Mouse (Mus musculus): Measurements from ENCODE around the gene Lyrm7. TPM values are rescaled to one million over a fixed set of nuclear protein-coding genes. Genes with fewer than 3 reads are reported as not detected.

Gene Lyrm7
- polyA plus RNA-seq, 2 experiments, result 8.2 to 10.8 TPM

GRCm38 (mm10) chr11:54811054-54811453, 49.7 kb downstream of the Lyrm7 start:
- DNase-seq (ENCODE audit: low spot score) (no peak), ATAC-seq (ENCODE audit: low FRiP score, low read depth) (no peak)
- no peak overlapping the region for H3K9ac ChIP-seq (ENCODE audit: low read depth, low read length, severe bottlenecking)
- H3K4me2 ChIP-seq (replicated peaks; ENCODE audit: low read depth, low read length, severe bottlenecking), result no peak overlapping the region
- no peaks in the 10 kb centered on the region for H3K27me3 ChIP-seq (ENCODE audit: control insufficient read depth, insufficient read depth, low read length)
- TF ChIP-seq POLR2A (IDR thresholded peaks at IDR 0.05; ENCODE audit: borderline replicate concordance, extremely low read depth, insufficient read depth, insufficient read length), result no peak
- no peak overlapping the region for H3K4me3 ChIP-seq (replicated peaks; ENCODE audit: low read length)
- no peak overlapping the region for H3K27ac ChIP-seq (replicated peaks; ENCODE audit: low read depth, low read length)
- 42% methylated on average over 3 of the region's 3 CpGs for WGBS
- no peaks in the 10 kb centered on the region for H3K36me3 ChIP-seq (ENCODE audit: control insufficient read depth, insufficient read depth, low read length)
- H3K9me3 ChIP-seq (ENCODE audit: control insufficient read depth, low read length), result no peaks in the 10 kb centered on the region
- H3K4me1 ChIP-seq (ENCODE audit: control insufficient read depth, insufficient read depth, low read length), result no peaks in the 10 kb centered on the region

GRCm38 (mm10) chr11:54809582-54809981, 51.1 kb downstream of the Lyrm7 start:
- TF ChIP-seq POLR2A (IDR thresholded peaks at IDR 0.05; ENCODE audit: borderline replicate concordance, extremely low read depth, insufficient read depth, insufficient read length), result no peak
- no peak overlapping the region for H3K27ac ChIP-seq (replicated peaks; ENCODE audit: low read depth, low read length)
- WGBS, result 86% methylated on average over 5 of the region's 5 CpGs
- no peaks in the 10 kb centered on the region for H3K27me3 ChIP-seq (ENCODE audit: control insufficient read depth, insufficient read depth, low read length)
- no peak overlapping the region for H3K9ac ChIP-seq (ENCODE audit: low read depth, low read length, severe bottlenecking)
- DNase-seq (ENCODE audit: low spot score) (no peak), ATAC-seq (ENCODE audit: low FRiP score, low read depth) (no peak)
- no peaks in the 10 kb centered on the region for H3K9me3 ChIP-seq (ENCODE audit: control insufficient read depth, low read length)
- H3K4me1 ChIP-seq (ENCODE audit: control insufficient read depth, insufficient read depth, low read length), result no peaks in the 10 kb centered on the region
- H3K4me2 ChIP-seq (replicated peaks; ENCODE audit: low read depth, low read length, severe bottlenecking), result no peak overlapping the region
- no peak overlapping the region for H3K4me3 ChIP-seq (replicated peaks; ENCODE audit: low read length)
- no peaks in the 10 kb centered on the region for H3K36me3 ChIP-seq (ENCODE audit: control insufficient read depth, insufficient read depth, low read length)

- H3K27ac ChIP-seq (replicated peaks; ENCODE audit: low read depth, low read length), result no peak overlapping the region
- WGBS, result 75% methylated on average over 4 of the region's 4 CpGs
- ATAC-seq (ENCODE audit: low FRiP score, low read depth) (no peak), DNase-seq (ENCODE audit: low spot score) (no peak)
- H3K4me3 ChIP-seq (replicated peaks; ENCODE audit: low read length), result no peak overlapping the region
- H3K27me3 ChIP-seq (ENCODE audit: control insufficient read depth, insufficient read depth, low read length), result no peaks in the 10 kb centered on the region
- H3K9ac ChIP-seq (ENCODE audit: low read depth, low read length, severe bottlenecking), result no peak overlapping the region
- H3K4me1 ChIP-seq (ENCODE audit: control insufficient read depth, insufficient read depth, low read length), result no peaks in the 10 kb centered on the region
- H3K36me3 ChIP-seq (ENCODE audit: control insufficient read depth, insufficient read depth, low read length), result no peaks in the 10 kb centered on the region
- H3K4me2 ChIP-seq (replicated peaks; ENCODE audit: low read depth, low read length, severe bottlenecking), result no peak overlapping the region
- no peak for TF ChIP-seq POLR2A (IDR thresholded peaks at IDR 0.05; ENCODE audit: borderline replicate concordance, extremely low read depth, insufficient read depth, insufficient read length)
- H3K9me3 ChIP-seq (ENCODE audit: control insufficient read depth, low read length), result no peaks in the 10 kb centered on the region
Observed at GRCm38 (mm10) chr11:54808177-54808576, 52.5 kb downstream of the Lyrm7 start.

GRCm38 (mm10) chr11:54807669-54808068, 53.0 kb downstream of the Lyrm7 start:
- no peak for ATAC-seq (ENCODE audit: low FRiP score, low read depth)
- DNase-seq (ENCODE audit: low spot score), result no peak
- Histone ChIP-seq H3K4me2 (replicated peaks; ENCODE audit: low read depth, low read length, severe bottlenecking) (no peak overlapping the region), H3K4me1 (ENCODE audit: control insufficient read depth, insufficient read depth, low read length) (no peaks in the 10 kb centered on the region), H3K4me3 (replicated peaks; ENCODE audit: low read length) (no peak overlapping the region), H3K36me3 (ENCODE audit: control insufficient read depth, insufficient read depth, low read length) (no peaks in the 10 kb centered on the region), H3K27me3 (ENCODE audit: control insufficient read depth, insufficient read depth, low read length) (no peaks in the 10 kb centered on the region), H3K9ac (ENCODE audit: low read depth, low read length, severe bottlenecking) (no peak overlapping the region), H3K9me3 (ENCODE audit: control insufficient read depth, low read length) (no peaks in the 10 kb centered on the region), H3K27ac (replicated peaks; ENCODE audit: low read depth, low read length) (no peak overlapping the region)
- 67% methylated on average over 9 of the region's 9 CpGs for WGBS
- no peak for TF ChIP-seq POLR2A (IDR thresholded peaks at IDR 0.05; ENCODE audit: borderline replicate concordance, extremely low read depth, insufficient read depth, insufficient read length)

GRCm38 (mm10) chr11:54806891-54807290, 53.8 kb downstream of the Lyrm7 start:
- H3K27ac ChIP-seq (replicated peaks; ENCODE audit: low read depth, low read length), result no peak overlapping the region
- ATAC-seq (ENCODE audit: low FRiP score, low read depth), result no peak
- no peaks in the 10 kb centered on the region for H3K36me3 ChIP-seq (ENCODE audit: control insufficient read depth, insufficient read depth, low read length)
- no peak overlapping the region for H3K9ac ChIP-seq (ENCODE audit: low read depth, low read length, severe bottlenecking)
- no peaks in the 10 kb centered on the region for H3K27me3 ChIP-seq (ENCODE audit: control insufficient read depth, insufficient read depth, low read length)
- H3K4me3 ChIP-seq (replicated peaks; ENCODE audit: low read length), result no peak overlapping the region
- no peak for TF ChIP-seq POLR2A (IDR thresholded peaks at IDR 0.05; ENCODE audit: borderline replicate concordance, extremely low read depth, insufficient read depth, insufficient read length)
- H3K4me2 ChIP-seq (replicated peaks; ENCODE audit: low read depth, low read length, severe bottlenecking), result no peak overlapping the region
- H3K9me3 ChIP-seq (ENCODE audit: control insufficient read depth, low read length), result no peaks in the 10 kb centered on the region
- 86% methylated on average over 28 of the region's 28 CpGs for WGBS
- H3K4me1 ChIP-seq (ENCODE audit: control insufficient read depth, insufficient read depth, low read length), result no peaks in the 10 kb centered on the region
- no peak for DNase-seq (ENCODE audit: low spot score)

GRCm38 (mm10) chr11:54805196-54805595, 55.5 kb downstream of the Lyrm7 start:
- 89% methylated on average over 4 of the region's 4 CpGs for WGBS
- Histone ChIP-seq H3K9me3 (ENCODE audit: control insufficient read depth, low read length) (no peaks in the 10 kb centered on the region), H3K4me2 (replicated peaks; ENCODE audit: low read depth, low read length, severe bottlenecking) (no peak overlapping the region), H3K27me3 (ENCODE audit: control insufficient read depth, insufficient read depth, low read length) (no peaks in the 10 kb centered on the region), H3K36me3 (ENCODE audit: control insufficient read depth, insufficient read depth, low read length) (no peaks in the 10 kb centered on the region), H3K9ac (ENCODE audit: low read depth, low read length, severe bottlenecking) (no peak overlapping the region), H3K4me3 (replicated peaks; ENCODE audit: low read length) (no peak overlapping the region), H3K27ac (replicated peaks; ENCODE audit: low read depth, low read length) (no peak overlapping the region), H3K4me1 (ENCODE audit: control insufficient read depth, insufficient read depth, low read length) (no peaks in the 10 kb centered on the region)
- no peak for TF ChIP-seq POLR2A (IDR thresholded peaks at IDR 0.05; ENCODE audit: borderline replicate concordance, extremely low read depth, insufficient read depth, insufficient read length)
- ATAC-seq (ENCODE audit: low FRiP score, low read depth), result no peak
- peak; percentile 31 for DNase-seq (ENCODE audit: low spot score)

All from limb, embryonic 14.5 days (tissue).